Mouse (Mus musculus) megakaryocyte, embryonic 14.5 days (primary cell): Measurements from ENCODE around the gene Cpd.

ENCODE experiments used
- FLI1 ChIP-seq: IDR thresholded peaks from 2 replicates; pipeline ENCODE4 v1.6.1; 2012; ENCODE audit warnings: low read length, inconsistent platforms, mixed read lengths
- GATA1 ChIP-seq: IDR thresholded peaks from 3 replicates; pipeline ENCODE4 v1.6.1; 2012; ENCODE audit warnings: mixed read lengths, low read length, inconsistent platforms, borderline replicate concordance

DNA sequence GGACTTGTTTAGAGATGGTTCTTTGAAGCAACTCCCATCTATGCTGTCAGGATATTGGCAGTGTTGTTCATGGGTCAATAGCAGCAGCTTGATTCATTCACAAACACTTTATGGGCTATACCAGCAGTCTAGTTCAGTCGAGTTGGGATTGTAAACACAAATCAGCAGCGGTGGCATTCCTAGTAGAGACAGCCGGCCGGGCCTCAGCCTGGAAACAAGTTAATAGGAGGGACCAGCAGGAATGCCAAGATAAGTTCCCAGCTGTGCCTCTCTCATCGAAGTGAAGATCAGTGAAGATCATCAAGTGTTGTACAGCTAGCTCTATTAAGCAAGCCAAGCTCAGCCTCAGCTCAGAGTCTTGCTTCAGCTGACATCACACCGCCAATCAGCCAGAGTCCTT is 49.5 kb upstream of the Cpd start:
- TF ChIP-seq GATA1, result no peak
- TF ChIP-seq FLI1, result no peak
